Mouse (Mus musculus): ENCODE measurements around the gene Hpca.

GRCm38 (mm10) chr4:129149321-129149720 is 27.5 kb upstream of the Hpca start:
- TF ChIP-seq CTCF (conservative IDR thresholded peaks at IDR 0.05; ENCODE audit: insufficient read depth, insufficient read length, low read depth, low read length) (no peak), POLR2A (IDR thresholded peaks at IDR 0.05; ENCODE audit: low read depth, low read length) (no peak)
